Mouse (Mus musculus) forebrain, embryonic 14.5 days (tissue): ENCODE data around the gene Agbl3. TPM values are rescaled to one million over a fixed set of nuclear protein-coding genes. Genes with fewer than 3 reads are reported as not detected.

Experiments used
- ATAC-seq: fragments of 200-750 bp; cut with Nextera tagmentation; 2 replicates; pipeline ENCODE4 v1.8.0; 2017; ENCODE audit warnings: mild to moderate bottlenecking, moderate library complexity
- DNase-seq: peaks from one replicate; pipeline ENCODE4 v3.0.0-alpha.2; 2015; ENCODE audit warnings: low spot score
- H3K27ac ChIP-seq: fragments of 300-500 bp; sonication (generic); 2 replicates; pipeline ENCODE4 v1.5.1; 2014; ENCODE audit warnings: low read depth, mild to moderate bottlenecking, control low read depth, low read length, moderate library complexity
- H3K27me3 ChIP-seq: fragments of 300-500 bp; sonication (generic); replicated peaks from 2 replicates; pipeline ENCODE4 v1.6.1; 2014; ENCODE audit warnings: low read length, control low read depth, mixed read lengths; ENCODE audit not compliant: control insufficient read depth, insufficient read depth
- H3K36me3 ChIP-seq: fragments of 300-500 bp; sonication (generic); 2 replicates; pipeline ENCODE4 v1.6.1; 2014; ENCODE audit warnings: low read length, control low read depth; ENCODE audit not compliant: control insufficient read depth, insufficient read depth
- H3K4me1 ChIP-seq: fragments of 300-500 bp; sonication (generic); 2 replicates; pipeline ENCODE4 v1.6.1; 2014; ENCODE audit warnings: antibody characterized with exemption, low read length, control low read depth; ENCODE audit not compliant: control insufficient read depth, insufficient read depth
- H3K4me2 ChIP-seq: fragments of 300-500 bp; sonication (generic); 2 replicates; pipeline ENCODE4 v1.6.1; 2014; ENCODE audit warnings: mild to moderate bottlenecking, control low read depth, low read length
- H3K4me3 ChIP-seq: fragments of 300-500 bp; sonication (generic); 2 replicates; pipeline ENCODE4 v1.5.1; 2014; ENCODE audit warnings: low read depth, low read length, control low read depth
- H3K9ac ChIP-seq: fragments of 300-500 bp; sonication (generic); 2 replicates; pipeline ENCODE4 v1.6.1; 2014; ENCODE audit warnings: mild to moderate bottlenecking, low read length, control low read depth, moderate library complexity
- H3K9me3 ChIP-seq: fragments of 300-500 bp; sonication (generic); replicated peaks from 2 replicates; pipeline ENCODE4 v1.6.1; 2016; ENCODE audit warnings: low read length, control low read depth, mixed read lengths; ENCODE audit not compliant: control insufficient read depth
- WGBS: fragments of 180-500 bp; shearing (Covaris S2); extraction: QIAGEN DNeasy Blood & Tissue Kit; methylation state at CpG from one replicate; pipeline ENCODE4 v1.1.7; 2014; 5-methylcytosine and 5-hydroxymethylcytosine counted together
- polyA plus RNA-seq: library from polyadenylated mRNA; unstranded; fragments of >200 nt; fragmentation: Nextera tagmentation; extraction: Ambion mirVana; gene quantifications from 2 replicates; pipeline ENCODE4 v1.2.1, GENCODE M21; 2014

Gene Agbl3
- polyA plus RNA-seq, 1 experiment from 2014 or later, result 8.2 TPM

DNA sequence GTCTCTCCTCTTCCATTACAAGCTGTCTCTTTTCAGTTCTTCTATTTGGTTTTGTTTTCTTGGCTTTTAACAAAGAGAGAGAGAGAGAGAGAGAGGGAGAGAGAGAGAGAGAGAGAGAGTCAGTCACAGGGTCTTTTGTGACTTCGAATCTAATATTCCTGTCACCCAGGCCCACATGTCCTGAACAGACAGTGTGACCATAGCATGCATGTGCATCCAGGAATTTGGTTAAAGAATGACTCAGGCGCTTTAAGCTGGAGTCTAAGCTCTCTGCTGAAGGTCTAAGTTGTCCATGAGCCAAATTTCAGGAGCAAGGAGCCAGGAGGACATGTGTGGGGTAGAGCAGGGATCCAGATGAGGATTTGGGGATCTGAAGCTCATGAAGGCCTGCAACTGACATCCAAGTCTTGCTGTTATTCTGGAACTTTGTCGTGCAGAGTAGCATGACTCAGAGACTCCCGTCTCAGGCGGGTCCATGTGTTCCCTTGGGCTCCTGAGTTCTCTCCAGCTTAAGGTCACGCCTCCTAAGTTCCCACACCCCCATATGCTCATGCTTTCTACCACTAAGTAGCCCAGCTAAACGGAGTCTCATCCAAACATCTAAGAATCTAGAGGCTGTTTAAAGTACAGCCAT lies 29.6 kb upstream of the Agbl3 start:
- Histone ChIP-seq H3K4me1 (no peaks in the 10 kb centered on the region), H3K27me3 (no peaks in the 10 kb centered on the region), H3K4me2 (no peak overlapping the region), H3K36me3 (no peaks in the 10 kb centered on the region), H3K9me3 (no peaks in the 10 kb centered on the region), H3K4me3 (no peak overlapping the region), H3K9ac (no peak overlapping the region), H3K27ac (no peak overlapping the region)
- ATAC-seq, result no peak
- WGBS, result 86% methylated on average over 7 of the region's 7 CpGs
- no peak for DNase-seq

DNA sequence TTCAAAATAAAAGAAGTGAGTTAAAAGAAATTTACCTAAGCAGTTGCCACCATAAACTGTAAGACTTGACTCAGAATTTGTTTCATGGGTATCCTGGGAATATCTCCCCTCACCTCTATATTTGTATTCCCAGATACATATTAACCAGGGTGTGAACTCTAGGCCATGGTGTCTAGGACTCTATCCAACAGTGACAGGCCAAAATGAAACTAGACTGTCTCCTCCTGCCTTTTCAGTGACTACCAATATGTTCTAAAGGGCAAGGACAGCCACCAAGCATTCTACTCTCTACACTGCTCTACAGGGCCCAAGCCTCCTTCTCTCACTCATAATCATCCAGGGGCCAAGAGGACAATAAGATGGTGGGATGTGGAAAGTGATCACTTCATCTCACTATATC lies 28.6 kb upstream of the Agbl3 start:
- H3K4me1 ChIP-seq, result no peaks in the 10 kb centered on the region
- H3K9me3 ChIP-seq, result no peaks in the 10 kb centered on the region
- DNase-seq (no peak), ATAC-seq (no peak)
- no peak overlapping the region for H3K9ac ChIP-seq
- 0 out of 2 replicates have a peak, but pooled peaks cover 3% of the 10 kb centered on the region for H3K36me3 ChIP-seq
- no peaks in the 10 kb centered on the region for H3K27me3 ChIP-seq
- H3K4me3 ChIP-seq, result no peak overlapping the region
- no peak overlapping the region for H3K27ac ChIP-seq
- H3K4me2 ChIP-seq, result no peak overlapping the region

DNA sequence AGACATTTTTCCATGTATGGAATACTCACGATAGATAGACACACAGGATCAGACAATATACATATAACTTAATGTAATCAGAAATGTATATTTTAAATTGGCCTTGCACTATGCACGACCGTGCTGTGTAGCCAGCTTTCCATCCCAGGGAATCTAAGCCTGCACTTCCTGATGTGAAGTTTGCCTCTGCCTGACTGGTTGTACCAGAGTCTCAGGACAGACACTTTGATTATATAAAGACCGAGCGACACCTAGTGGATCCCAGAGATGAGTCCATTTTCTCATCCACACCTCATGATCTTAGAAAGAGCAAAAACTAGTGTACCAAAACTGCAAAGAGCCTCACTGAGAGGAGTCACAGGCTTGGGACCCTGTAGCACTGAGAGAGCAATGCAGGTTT lies 25.8 kb upstream of the Agbl3 start:
- H3K27ac ChIP-seq, result no peak overlapping the region
- H3K36me3 ChIP-seq, result peaks cover 6% of the 10 kb centered on the region; the same call in 1 of the 2 replicates
- no peak overlapping the region for H3K4me3 ChIP-seq
- H3K27me3 ChIP-seq, result no peaks in the 10 kb centered on the region
- 36% methylated on average over 5 of the region's 5 CpGs for WGBS
- no peaks in the 10 kb centered on the region for H3K9me3 ChIP-seq
- H3K4me1 ChIP-seq, result no peaks in the 10 kb centered on the region
- no peak overlapping the region for H3K4me2 ChIP-seq
- ATAC-seq (peak; percentile 54), DNase-seq (peak; percentile 85)
- no peak overlapping the region for H3K9ac ChIP-seq

DNA sequence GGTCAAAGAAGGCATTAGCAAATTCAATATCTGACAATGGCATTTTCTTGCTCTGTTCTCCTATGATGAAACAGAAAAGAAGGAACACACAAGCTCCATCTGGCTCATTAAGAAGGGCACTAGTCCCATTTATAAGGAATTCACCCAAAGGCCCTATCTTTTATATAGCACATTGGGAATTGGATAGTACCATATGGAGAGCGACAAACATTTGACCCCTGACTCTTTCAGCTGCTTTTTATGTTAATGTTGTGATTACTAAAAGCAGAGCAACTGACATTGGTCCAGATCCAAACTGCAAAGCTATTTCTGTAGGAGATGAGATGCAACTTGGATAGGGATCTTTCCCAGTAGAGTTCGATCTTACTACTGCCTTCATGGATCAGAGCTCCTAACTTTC lies 21.9 kb upstream of the Agbl3 start:
- ATAC-seq, result no peak
- WGBS, result 95% methylated on average over 2 of the region's 2 CpGs
- Histone ChIP-seq H3K27me3 (no peaks in the 10 kb centered on the region), H3K4me3 (no peak overlapping the region), H3K9me3 (no peaks in the 10 kb centered on the region), H3K4me1 (no peaks in the 10 kb centered on the region), H3K9ac (no peak overlapping the region), H3K36me3 (peaks cover 6% of the 10 kb centered on the region; the same call in 1 of the 2 replicates), H3K27ac (no peak overlapping the region), H3K4me2 (no peak overlapping the region)
- no peak for DNase-seq

DNA sequence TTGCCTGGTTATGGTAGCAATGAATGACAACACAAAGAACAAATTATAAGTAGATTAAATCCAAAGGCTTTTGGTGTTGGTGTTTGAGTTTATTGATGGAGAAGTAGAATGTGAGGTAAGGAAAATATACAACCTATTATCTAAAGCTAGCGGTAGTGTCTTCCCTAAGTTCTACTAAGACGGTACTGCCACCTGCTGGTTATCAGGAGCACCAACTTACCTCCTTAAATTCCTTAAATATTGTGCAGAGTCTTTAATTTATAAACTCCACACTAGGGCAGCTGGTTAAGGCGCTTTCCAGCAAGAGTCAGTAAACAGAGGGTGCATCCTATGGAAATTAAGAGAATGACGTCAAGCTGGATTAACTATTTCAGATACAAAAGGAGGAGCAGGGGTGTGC lies 20.2 kb upstream of the Agbl3 start:
- H3K36me3 ChIP-seq, result peaks cover 6% of the 10 kb centered on the region; the same call in 1 of the 2 replicates
- H3K9me3 ChIP-seq, result no peaks in the 10 kb centered on the region
- no peak overlapping the region for H3K27ac ChIP-seq
- 43% methylated on average over 4 of the region's 4 CpGs for WGBS
- H3K4me3 ChIP-seq, result no peak overlapping the region
- DNase-seq (peak; percentile 83), ATAC-seq (no peak)
- H3K4me2 ChIP-seq, result no peak overlapping the region
- no peaks in the 10 kb centered on the region for H3K4me1 ChIP-seq
- H3K27me3 ChIP-seq, result no peaks in the 10 kb centered on the region
- no peak overlapping the region for H3K9ac ChIP-seq

DNA sequence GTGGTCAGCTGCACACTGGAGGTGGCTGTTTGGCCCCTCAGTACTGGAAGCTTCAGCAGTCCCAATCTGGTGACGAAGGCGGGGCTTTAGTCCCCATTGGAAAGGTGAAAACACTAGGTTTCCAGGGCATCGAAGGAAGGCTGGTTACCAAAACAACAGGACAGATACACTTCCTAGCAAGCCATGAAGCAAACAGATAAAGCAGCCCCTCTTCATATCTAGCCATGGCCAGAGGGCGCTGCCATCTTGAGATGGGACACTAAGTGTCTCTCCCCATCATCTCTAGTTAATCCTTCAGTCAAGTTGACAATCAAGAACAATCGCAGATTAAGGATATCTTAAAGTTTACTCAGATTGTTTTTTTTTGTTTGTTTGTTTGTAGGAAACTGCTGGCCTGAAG lies 14.5 kb upstream of the Agbl3 start:
- Histone ChIP-seq H3K9ac (no peak overlapping the region), H3K36me3 (peaks cover 13% of the 10 kb centered on the region; the same call in 1 of the 2 replicates), H3K27me3 (no peaks in the 10 kb centered on the region), H3K4me3 (no peak overlapping the region), H3K4me2 (no peak overlapping the region), H3K9me3 (no peaks in the 10 kb centered on the region), H3K4me1 (no peaks in the 10 kb centered on the region), H3K27ac (no peak overlapping the region)
- ATAC-seq, result no peak
- WGBS, result 92% methylated on average over 5 of the region's 5 CpGs
- DNase-seq, result no peak

DNA sequence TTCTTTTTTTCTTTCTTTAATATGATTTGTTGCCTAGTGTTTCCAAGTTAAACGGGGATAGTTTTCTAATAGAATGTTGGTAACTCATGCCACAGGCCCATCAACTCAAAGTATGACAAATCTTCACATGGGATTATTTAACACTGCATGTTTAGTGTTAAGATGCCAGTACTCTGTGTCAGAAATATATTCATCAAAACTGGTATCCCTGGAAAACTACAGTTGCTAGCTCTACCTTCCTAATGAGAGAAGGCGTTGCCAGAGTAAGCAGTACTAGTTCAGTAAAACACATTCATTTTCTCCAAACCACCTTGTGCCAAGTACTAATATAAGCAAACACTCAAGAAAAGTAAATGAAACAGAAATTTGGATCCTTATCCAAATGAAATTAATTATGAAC lies 10.2 kb upstream of the Agbl3 start:
- Histone ChIP-seq H3K9me3 (no peaks in the 10 kb centered on the region), H3K27ac (no peak overlapping the region), H3K9ac (no peak overlapping the region), H3K4me3 (no peak overlapping the region), H3K4me1 (no peaks in the 10 kb centered on the region), H3K4me2 (no peak overlapping the region), H3K27me3 (no peaks in the 10 kb centered on the region), H3K36me3 (peaks cover 25% of the 10 kb centered on the region)
- ATAC-seq (no peak), DNase-seq (no peak)
- 86% methylated on average over 2 of the region's 2 CpGs for WGBS

DNA sequence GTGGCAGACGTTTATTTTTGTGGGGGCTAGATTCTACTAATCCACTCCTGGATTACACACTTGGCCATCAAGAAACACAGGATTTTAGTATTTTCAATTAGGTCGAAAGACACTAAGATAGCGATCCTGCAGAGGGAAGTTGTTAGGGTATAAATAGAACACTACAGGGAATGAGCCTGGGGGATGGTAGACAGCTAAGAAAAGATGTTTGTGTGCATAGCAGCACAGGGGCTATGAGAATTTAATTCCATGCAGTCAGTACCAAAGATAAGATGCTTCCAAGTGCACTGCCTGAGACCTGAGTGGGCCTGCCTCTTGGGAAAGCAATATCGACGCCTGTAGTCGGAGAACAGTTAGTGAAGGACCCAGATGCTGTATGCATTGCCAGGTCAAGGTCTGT lies 9.7 kb upstream of the Agbl3 start:
- no peak for DNase-seq
- no peak overlapping the region for H3K4me3 ChIP-seq
- H3K4me2 ChIP-seq, result no peak overlapping the region
- peaks cover 25% of the 10 kb centered on the region for H3K36me3 ChIP-seq
- ATAC-seq, result no peak
- H3K4me1 ChIP-seq, result no peaks in the 10 kb centered on the region
- H3K27me3 ChIP-seq, result no peaks in the 10 kb centered on the region
- no peaks in the 10 kb centered on the region for H3K9me3 ChIP-seq
- H3K9ac ChIP-seq, result no peak overlapping the region
- H3K27ac ChIP-seq, result no peak overlapping the region
- WGBS, result 93% methylated on average over 6 of the region's 6 CpGs

DNA sequence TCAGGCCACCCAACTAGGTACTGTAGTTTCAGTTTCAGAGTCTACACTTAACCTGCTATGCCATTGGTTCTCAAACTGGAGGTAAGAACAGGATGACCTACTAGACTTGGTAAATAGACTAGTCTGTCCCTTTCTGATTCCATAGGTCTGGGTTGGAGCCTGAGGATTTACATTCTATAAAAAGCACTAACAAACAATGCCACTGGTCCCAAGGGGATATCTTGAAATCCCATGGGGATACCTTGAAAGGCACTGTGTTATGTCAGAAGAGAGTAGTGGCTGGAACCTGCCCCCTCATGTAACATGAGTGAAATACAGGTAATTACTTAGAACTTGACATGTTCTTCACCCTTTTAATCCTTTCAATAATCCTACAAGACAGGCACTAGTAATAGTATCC lies 3.8 kb upstream of the Agbl3 start:
- H3K27ac ChIP-seq, result no peak overlapping the region
- no peaks in the 10 kb centered on the region for H3K27me3 ChIP-seq
- no peak for DNase-seq
- H3K9me3 ChIP-seq, result no peaks in the 10 kb centered on the region
- no peak overlapping the region for H3K4me2 ChIP-seq
- H3K4me3 ChIP-seq, result no peak overlapping the region
- no peak for ATAC-seq
- H3K9ac ChIP-seq, result no peak overlapping the region
- peaks cover 7% of the 10 kb centered on the region for H3K36me3 ChIP-seq
- H3K4me1 ChIP-seq, result no peaks in the 10 kb centered on the region; the same call in 1 of the 2 replicates
